Mouse (Mus musculus) WW6 (cell line): ENCODE measurements around the gene Tmem161a.
A peak's percentile ranks its signal among the peaks of the same experiment; 100 is the strongest.

Source experiments
- DNase-seq: peaks from one replicate; pipeline ENCODE4 v3.0.0-alpha.2; 2013; ENCODE audit warnings: low read depth, low spot score

The Tmem161a gene

GRCm38 (mm10) chr8:70172043-70172681, at the start of gene Tmem161a:
Gene Tmem161a, plus strand, starts transcription at chr8:70172356.
- peak; percentile 90 for DNase-seq

GRCm38 (mm10) chr8:70122863-70123262, 49.3 kb upstream of the Tmem161a start:
- DNase-seq, result no peak

GRCm38 (mm10) chr8:70124992-70125391, 47.2 kb upstream of the Tmem161a start:
- DNase-seq, result no peak

GRCm38 (mm10) chr8:70128435-70128834, 43.7 kb upstream of the Tmem161a start:
- no peak for DNase-seq

- DNase-seq, result no peak
Measured at GRCm38 (mm10) chr8:70129309-70129952, 42.7 kb upstream of the Tmem161a start.

- no peak for DNase-seq
Measured at GRCm38 (mm10) chr8:70130066-70130465, 42.1 kb upstream of the Tmem161a start.

GRCm38 (mm10) chr8:70131166-70131883, 40.8 kb upstream of the Tmem161a start, which contains the start of gene Nr2c2ap:
Gene Nr2c2ap, plus strand, starts transcription at chr8:70131333.
- peak; percentile 90 for DNase-seq

- DNase-seq, result no peak
Measured at GRCm38 (mm10) chr8:70134086-70134485, 38.1 kb upstream of the Tmem161a start.

GRCm38 (mm10) chr8:70134931-70135330, 37.2 kb upstream of the Tmem161a start:
- no peak for DNase-seq

- DNase-seq, result no peak
Measured at GRCm38 (mm10) chr8:70136591-70136990, 35.6 kb upstream of the Tmem161a start.

GRCm38 (mm10) chr8:70137890-70138289, 34.3 kb upstream of the Tmem161a start:
- DNase-seq, result no peak

- peak; percentile 97 for DNase-seq
Measured at GRCm38 (mm10) chr8:70139026-70139857, 32.9 kb upstream of the Tmem161a start, which contains the start of the genes Rfxank, Borcs8 and Mef2b. Gene Rfxank, minus strand, starts transcription at chr8:70139154. Gene Borcs8, plus strand, starts transcription at chr8:70139499. Gene Mef2b, plus strand, starts transcription at chr8:70139711.

- DNase-seq, result no peak
Measured at GRCm38 (mm10) chr8:70139981-70140380, 32.2 kb upstream of the Tmem161a start.

GRCm38 (mm10) chr8:70147678-70148607, 24.2 kb upstream of the Tmem161a start:
- DNase-seq, result no peak

GRCm38 (mm10) chr8:70150158-70150557, 22.0 kb upstream of the Tmem161a start:
- no peak for DNase-seq

GRCm38 (mm10) chr8:70152537-70153257, 19.5 kb upstream of the Tmem161a start:
- DNase-seq, result peak; percentile 75

GRCm38 (mm10) chr8:70157240-70157800, 14.8 kb upstream of the Tmem161a start:
- DNase-seq, result no peak

GRCm38 (mm10) chr8:70158069-70158853, 13.9 kb upstream of the Tmem161a start:
- peak; percentile 79 for DNase-seq

GRCm38 (mm10) chr8:70159211-70159610, 12.9 kb upstream of the Tmem161a start:
- no peak for DNase-seq
